Mouse (Mus musculus) central nervous system, embryonic 14 days (tissue): ENCODE measurements around the gene Phf11a. TPM values are rescaled to one million over a fixed set of nuclear protein-coding genes. Genes with fewer than 3 reads are reported as not detected.

Experiments used
- polyA plus RNA-seq: library from polyadenylated mRNA; depleted of rRNA; stranded (reverse); fragments of >200 nt; gene quantifications from 2 replicates; pipeline ENCODE4 v1.2.3, GENCODE M21; 2012; rRNA removed

The Phf11a gene
- polyA plus RNA-seq = 0.23 and 0.51 TPM in 2 replicates

GRCm38 (mm10) chr14:59297391-59297790 is at the start of gene Phf11a:
Phf11a (minus strand) TSS chr14:59297522.

DNA sequence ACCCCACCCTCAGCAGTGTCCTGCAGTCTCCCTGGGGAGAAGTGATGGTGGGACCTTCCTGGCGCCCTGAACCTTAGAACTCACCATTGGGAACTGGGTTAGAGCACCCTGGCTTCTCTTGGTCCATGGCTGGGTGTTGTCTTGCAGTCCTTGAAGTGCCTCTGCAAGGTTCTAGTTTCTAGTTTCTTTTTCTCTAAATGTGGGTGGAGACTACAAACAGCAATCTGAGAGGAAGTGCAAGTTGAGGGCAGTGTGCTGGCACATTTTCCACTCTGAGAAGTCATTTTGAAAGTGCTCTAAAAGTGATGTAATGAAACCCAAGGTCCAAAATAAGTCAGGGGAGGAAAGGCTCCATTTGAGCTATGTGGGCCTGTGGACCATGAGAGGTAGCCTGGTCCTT is 43.9 kb upstream of the Phf11a start, which contains the start of gene Phf11b:
Phf11b (minus strand) TSS at position 163 of the 400 bp plus-strand sequence.

DNA sequence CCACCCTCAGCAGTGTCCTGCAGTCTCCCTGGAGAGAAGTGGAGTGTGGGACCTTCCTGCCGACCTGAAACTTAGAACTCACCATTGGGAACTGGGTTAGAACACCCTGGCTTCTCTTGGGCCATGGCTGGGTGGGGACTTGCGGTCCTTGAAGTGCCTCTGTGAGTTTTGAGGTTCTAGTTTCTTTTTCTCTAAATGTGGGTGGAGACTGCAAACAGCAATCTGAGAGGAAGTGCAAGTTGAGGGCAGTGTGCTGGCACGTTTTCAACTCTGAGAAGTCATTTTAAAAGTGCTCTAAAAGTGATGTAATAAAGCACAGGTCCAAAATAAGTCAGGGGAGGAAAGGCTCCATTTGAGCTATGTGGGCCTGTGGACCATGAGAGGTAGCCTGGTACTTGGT is 37.3 kb downstream of the Phf11a start, which contains the start of gene Gm6904:
Gm6904 (minus strand) TSS at position 161 of the 400 bp plus-strand sequence.

Other genes with a start within 250 kb of the Phf11a start
- not detected in 2 replicates for gene 1700129C05Rik, start 154.6 kb downstream of the Phf11a start, polyA plus RNA-seq
- not detected in 2 replicates for gene Gm5142, start 118.8 kb downstream of the Phf11a start, polyA plus RNA-seq
- 57.6 and 62.0 TPM in 2 replicates for gene Rcbtb1, start 96.3 kb downstream of the Phf11a start, polyA plus RNA-seq
- not detected in 2 replicates for gene Gm6904, start 37.3 kb downstream of the Phf11a start, polyA plus RNA-seq
- 0.70 and 1.7 TPM in 2 replicates for gene Phf11b, start 43.8 kb upstream of the Phf11a start, polyA plus RNA-seq
- 0.98 and 1.1 TPM in 2 replicates for gene Phf11d, start 67.9 kb upstream of the Phf11a start, polyA plus RNA-seq
- 1.1 TPM in 2 replicates for gene Phf11c, start 97.9 kb upstream of the Phf11a start, polyA plus RNA-seq
- 7.0 and 7.5 TPM in 2 replicates for gene Setdb2, start 143.4 kb upstream of the Phf11a start, polyA plus RNA-seq
- gene Cab39l, start 143.4 kb upstream of the Phf11a start, polyA plus RNA-seq = 11.1 and 11.3 TPM in 2 replicates